Mouse (Mus musculus) layer of hippocampus, adult 8-10 months (tissue): ENCODE data around the gene Tma7. TPM values are rescaled to one million over a fixed set of nuclear protein-coding genes. Genes with fewer than 3 reads are reported as not detected.

ENCODE experiments used
- DNase-seq, 2 experiments: peaks; one replicate each; pipeline ENCODE4 v3.0.0; 2022; ENCODE audit warnings: low spot score in 2 of 2
- total RNA-seq, 4 experiments: library from RNA; stranded (reverse); gene quantifications; 2 replicates each; pipeline ENCODE4 v1.2.4; 2022

Tma7 gene
- total RNA-seq, 4 experiments from 2014 or later, result 284 to 327 (median 306) TPM

DNA sequence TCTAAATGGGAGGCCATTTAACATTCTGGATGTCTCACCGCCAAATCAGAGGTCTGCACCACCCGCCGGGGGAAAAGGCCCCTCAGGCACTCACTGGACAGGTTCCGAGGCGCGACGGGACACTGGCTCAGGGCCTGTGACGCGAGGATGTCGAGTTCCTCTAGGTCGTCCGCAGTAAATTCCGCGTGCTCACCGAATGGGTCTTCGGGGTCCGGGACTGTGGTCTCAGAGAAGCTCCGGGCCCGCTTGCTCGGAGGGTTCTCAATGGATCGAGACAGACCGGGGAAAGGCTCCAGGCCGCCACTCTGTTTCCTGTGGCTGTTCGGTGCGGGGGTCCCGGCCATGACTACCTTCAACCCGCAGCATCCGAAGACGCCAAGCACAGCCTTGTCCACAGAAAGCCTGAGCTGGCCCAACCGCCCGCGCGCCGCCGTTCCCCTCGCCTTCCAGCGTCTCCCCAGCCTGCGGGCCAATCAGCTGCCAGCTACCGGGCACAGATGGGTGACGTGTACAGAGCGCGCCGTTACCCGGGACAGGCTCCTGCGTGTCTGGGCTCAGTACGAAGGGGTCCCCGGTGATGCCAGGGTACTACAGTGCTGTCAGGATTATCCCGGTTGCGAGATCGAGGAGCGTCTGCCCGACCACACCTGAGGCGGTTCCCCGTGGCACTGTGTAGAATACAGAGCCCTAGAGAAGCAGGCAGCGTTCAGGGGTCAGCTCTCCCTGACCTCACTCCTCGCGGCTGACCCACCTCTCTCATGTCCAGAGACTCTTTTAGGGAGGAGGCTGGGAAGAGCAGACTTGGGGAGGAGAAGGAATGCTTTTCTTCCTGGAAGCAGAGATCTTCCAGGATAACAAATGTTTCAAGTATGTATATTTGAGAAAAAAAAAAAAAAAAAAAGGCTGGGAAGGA, 8.5 kb downstream of the Tma7 start, which contains the start of gene Atrip:
TSS of gene Atrip (minus strand) at position 464 of the 913 bp plus-strand sequence.
- DNase-seq, result peak; percentile 91 to 93

DNA sequence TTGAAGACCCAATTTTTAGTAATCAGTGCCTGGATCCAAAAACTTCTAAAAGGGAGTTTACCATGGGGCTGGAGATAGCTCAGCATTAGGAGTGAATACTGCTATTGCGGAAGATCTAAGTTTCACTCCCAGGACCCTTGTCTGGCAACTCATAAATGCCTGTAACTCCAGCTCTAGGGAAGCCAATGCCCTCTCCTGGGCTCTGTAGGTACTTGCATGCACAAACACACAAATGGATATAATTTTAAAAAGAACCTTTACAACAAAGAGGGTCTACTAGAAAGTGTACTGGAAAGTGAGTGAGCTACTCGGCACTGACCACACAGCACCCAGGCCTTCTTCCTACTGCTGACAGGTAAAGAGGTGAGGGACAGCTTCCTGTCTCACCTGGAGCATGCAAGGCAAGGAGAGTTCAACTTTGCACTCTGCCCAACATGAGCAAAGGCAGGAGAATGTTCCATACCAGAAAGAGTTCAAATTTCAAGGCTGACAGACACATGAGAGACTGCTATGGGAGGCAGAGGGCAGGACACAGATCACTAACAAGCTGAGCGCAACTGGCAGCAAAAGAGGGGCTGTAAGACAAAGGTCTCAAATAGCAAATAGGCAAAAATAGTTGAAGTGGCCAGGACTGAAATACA, 14.2 kb downstream of the Tma7 start:
- no peak for DNase-seq

- no peak for DNase-seq
Observed at GRCm38 (mm10) chr9:109060898-109061295, 21.5 kb downstream of the Tma7 start.

GRCm38 (mm10) chr9:109060184-109060897, 22.0 kb downstream of the Tma7 start:
- DNase-seq, result no peak

- peak; percentile 88 to 94 for DNase-seq
Observed at GRCm38 (mm10) chr9:109059136-109059903, 23.1 kb downstream of the Tma7 start, which contains the start of gene Trex1. Gene Trex1, minus strand, starts transcription at chr9:109059734.

- no peak for DNase-seq
Observed at GRCm38 (mm10) chr9:109058006-109058765, 24.2 kb downstream of the Tma7 start.

DNA sequence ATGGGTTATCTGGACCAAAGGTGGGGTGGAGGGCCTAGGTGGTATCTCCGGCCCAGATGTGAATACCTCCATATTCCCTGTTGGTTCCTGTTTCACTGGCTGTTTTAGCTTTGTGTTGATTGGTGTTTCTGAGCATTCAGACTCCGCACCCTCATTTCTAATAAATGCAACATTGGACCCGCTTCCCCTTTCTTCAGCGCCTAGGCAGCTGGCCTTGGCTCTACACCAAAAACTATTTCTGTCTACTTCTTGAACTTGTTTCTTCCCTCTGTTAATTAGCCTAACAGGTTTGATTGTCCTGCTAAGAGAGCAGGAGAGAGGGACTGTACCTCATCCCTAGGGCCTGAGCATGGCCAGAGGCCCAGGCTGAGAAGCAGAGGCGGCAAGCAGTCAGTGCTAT, 24.8 kb downstream of the Tma7 start:
- no peak for DNase-seq

- DNase-seq, result no peak
Observed at GRCm38 (mm10) chr9:109056916-109057315, 25.5 kb downstream of the Tma7 start.

GRCm38 (mm10) chr9:109056081-109056690, 26.2 kb downstream of the Tma7 start:
- DNase-seq, result no peak

GRCm38 (mm10) chr9:109055271-109056030, 26.9 kb downstream of the Tma7 start:
- DNase-seq, result no peak

- peak; percentile 71 to 80 for DNase-seq
Observed at GRCm38 (mm10) chr9:109054712-109055111, 27.7 kb downstream of the Tma7 start.

- DNase-seq, result no peak
Observed at GRCm38 (mm10) chr9:109053851-109054250, 28.5 kb downstream of the Tma7 start.

DNA sequence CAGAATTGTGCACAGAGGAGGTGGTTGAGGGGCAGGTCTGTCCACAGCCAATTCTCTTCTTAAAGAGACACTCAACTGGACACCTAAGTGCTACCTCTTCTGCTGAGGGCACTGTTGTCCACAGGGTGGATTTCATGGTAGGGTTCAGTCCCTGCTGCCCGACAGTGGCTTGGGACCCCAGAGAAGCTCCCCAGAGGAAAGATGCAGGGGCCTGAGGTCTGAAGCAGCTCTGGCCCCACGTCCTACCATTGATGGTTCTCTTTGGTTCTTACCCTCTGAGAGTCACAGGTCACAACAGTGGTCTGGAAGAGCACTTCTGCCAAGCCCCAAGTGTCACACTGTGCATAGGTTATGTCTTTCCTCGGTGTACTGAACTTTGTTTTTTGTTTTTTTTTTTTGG, 29.0 kb downstream of the Tma7 start:
- no peak for DNase-seq

DNA sequence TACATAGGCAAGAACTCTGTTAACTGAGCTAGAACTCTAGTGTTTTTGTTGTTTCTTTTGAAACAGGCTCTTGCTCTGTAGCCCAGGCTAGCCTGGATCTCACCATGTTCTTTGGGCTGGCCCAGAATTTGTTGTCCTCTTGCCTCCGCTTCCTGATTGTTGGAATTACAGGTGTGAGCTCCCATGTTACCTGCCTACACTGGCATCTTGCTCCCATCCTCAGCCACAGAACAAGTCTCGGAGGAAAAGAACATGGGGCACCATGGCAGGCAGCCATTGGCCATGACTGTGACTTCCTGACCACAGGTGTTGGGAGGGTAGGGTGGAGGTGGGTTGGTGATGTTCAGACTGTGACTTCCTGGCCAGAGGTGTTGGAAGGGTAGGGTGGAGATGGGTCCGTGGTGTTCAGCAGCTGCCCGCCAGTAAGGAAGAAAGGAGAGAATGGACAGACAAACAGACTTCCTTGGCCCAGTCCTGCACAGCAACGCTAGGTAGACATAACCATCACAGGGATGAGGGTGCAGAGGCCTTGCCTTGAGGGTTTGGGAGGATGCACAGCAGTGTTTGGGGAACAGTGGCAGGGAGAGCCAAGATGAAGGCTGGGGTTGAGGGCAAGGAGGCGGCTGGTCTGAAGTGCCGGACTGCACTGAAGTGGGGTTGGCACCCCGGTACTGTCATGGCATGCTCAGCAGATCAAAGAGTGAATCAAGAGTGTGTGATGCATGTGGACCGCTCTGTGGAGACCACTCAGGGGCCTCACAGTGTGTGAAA, 29.7 kb downstream of the Tma7 start:
- DNase-seq, result no peak

DNA sequence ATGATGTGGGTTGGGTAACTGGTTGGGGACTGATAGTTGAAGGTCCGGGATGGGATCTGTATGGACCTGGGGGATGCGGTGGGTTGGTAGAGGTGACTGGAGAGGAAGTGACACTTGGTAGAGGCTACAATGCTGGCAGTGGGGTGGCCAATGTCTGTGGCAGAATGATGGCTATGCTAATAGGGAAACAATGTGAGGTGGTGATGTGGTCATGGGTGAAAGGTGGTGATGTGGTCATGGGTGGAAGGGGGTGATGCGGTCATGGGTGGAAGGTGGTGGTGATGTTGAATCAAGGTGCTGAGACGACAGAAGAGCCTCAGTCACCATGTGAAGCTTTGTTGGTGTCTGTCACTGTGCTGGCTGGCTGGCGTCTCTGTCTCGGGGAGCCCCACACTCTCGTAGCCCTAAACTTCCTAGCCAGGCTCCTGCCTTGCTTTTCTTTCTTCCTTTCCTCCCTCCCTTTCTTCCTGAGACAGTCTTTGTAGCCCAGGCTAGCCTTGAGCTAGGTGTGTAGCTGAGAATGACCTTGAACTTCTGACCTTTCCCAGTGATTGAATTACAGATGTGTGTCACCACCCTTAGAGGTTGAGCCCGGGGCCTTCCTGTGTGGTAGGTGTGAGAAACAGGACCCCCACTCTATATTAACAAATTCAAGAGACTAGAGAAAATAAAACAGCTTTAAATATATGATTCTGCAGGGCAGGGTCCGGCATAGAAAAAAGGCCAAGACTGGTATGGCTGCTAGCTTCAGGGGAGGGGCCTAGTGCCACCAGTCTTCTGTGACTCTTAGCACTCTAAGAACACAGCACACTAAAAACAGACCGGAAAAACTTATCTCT, 30.5 kb downstream of the Tma7 start:
- no peak for DNase-seq

GRCm38 (mm10) chr9:109051011-109051501, 31.3 kb downstream of the Tma7 start:
- DNase-seq, result no peak

DNA sequence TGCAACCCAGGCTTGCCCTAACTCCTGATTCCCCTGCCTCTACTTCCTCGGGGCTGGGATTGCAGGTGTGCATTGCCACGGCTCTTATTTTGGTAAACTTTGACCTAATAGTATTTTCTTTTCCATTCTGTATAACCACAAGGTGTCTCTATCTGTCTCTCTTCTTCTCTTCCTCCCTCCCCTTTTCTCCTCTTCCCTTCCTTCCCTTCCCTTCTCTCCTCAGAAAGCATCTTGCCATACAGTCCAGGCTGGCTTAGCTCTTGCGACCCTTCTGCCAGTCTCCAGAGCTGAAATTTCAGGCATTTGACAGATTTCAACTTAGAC, 31.8 kb downstream of the Tma7 start:
- no peak for DNase-seq
